Mouse (Mus musculus) CH12.LX (cell line): Measurements from ENCODE around the gene Gas1. TPM values are rescaled to one million over a fixed set of nuclear protein-coding genes. Genes with fewer than 3 reads are reported as not detected.

Source experiments
- DNase-seq: peaks from one replicate; pipeline ENCODE4 v3.0.0-alpha.2; 2013; ENCODE audit errors: extremely low read depth
- H3K27ac ChIP-seq: 2 replicates; pipeline ENCODE4 v1.5.1; 2012; ENCODE audit warnings: low read depth, mild to moderate bottlenecking, control low read depth, moderate library complexity; ENCODE audit not compliant: insufficient read depth
- H3K27me3 ChIP-seq: replicated peaks from 2 replicates; pipeline ENCODE3; 2012; ENCODE audit warnings: inconsistent platforms
- H3K36me3 ChIP-seq, 2 experiments: replicated peaks in 1 of 2; 2 replicates each; pipeline versions ENCODE3 to v1.6.1; 2012; ENCODE audit warnings: inconsistent platforms in 1 of 2, low read length in 1 of 2, mild to moderate bottlenecking in 1 of 2, mixed read lengths in 1 of 2, moderate library complexity in 1 of 2; ENCODE audit not compliant: control insufficient read depth in 1 of 2, insufficient read depth in 1 of 2
- H3K4me1 ChIP-seq, 2 experiments: 2 replicates each; pipeline ENCODE4 v1.6.1; 2012; ENCODE audit warnings: inconsistent platforms in 1 of 2, moderate library complexity in 1 of 2; ENCODE audit not compliant: insufficient read depth in 2 of 2, control insufficient read depth in 1 of 2
- H3K4me2 ChIP-seq: 2 replicates; pipeline ENCODE4 v1.6.1; 2012; ENCODE audit warnings: low read depth, mild to moderate bottlenecking, control low read depth; ENCODE audit not compliant: poor library complexity, insufficient read depth, severe bottlenecking
- H3K4me3 ChIP-seq, 3 experiments: fragments of 150-350 bp in 1 of 3; sonication (generic) in 1 of 3; replicated peaks in 1 of 3; 2 replicates each; pipeline versions ENCODE3 to v1.5.1; 2011 to 2012; ENCODE audit warnings: low read depth in 2 of 3, low read length in 2 of 3, mild to moderate bottlenecking in 2 of 3, moderate library complexity in 2 of 3, control low read depth in 1 of 3, improper control_type of control experiment in 1 of 3, inconsistent platforms in 1 of 3, mixed read lengths in 1 of 3; ENCODE audit not compliant: poor library complexity in 1 of 3
- H3K79me2 ChIP-seq: replicated peaks from 2 replicates; pipeline ENCODE4 v1.6.1; 2012; ENCODE audit warnings: mild to moderate bottlenecking, moderate library complexity; ENCODE audit not compliant: control insufficient read depth, poor library complexity, insufficient read depth, severe bottlenecking; ENCODE audit errors: extremely low read depth
- H3K9ac ChIP-seq: 2 replicates; pipeline ENCODE4 v1.6.1; 2012; ENCODE audit warnings: low read depth, mild to moderate bottlenecking, control low read depth, moderate library complexity; ENCODE audit not compliant: insufficient read depth
- H3K9me3 ChIP-seq: replicated peaks from 2 replicates; pipeline ENCODE3; 2012; ENCODE audit warnings: low read length, inconsistent platforms, mixed read lengths
- BHLHE40 ChIP-seq: IDR thresholded peaks from 2 replicates; pipeline ENCODE4 v1.6.1; 2011; ENCODE audit warnings: mild to moderate bottlenecking, low read depth, low read length, improper control_type of control experiment
- CHD1 ChIP-seq: IDR thresholded peaks from 2 replicates; pipeline ENCODE4 v1.6.1; 2012; ENCODE audit warnings: low read depth, low read length, improper control_type of control experiment, inconsistent platforms
- E2F4 ChIP-seq: IDR thresholded peaks from 2 replicates; pipeline ENCODE4 v1.6.1; 2011; ENCODE audit warnings: low read depth, low read length, improper control_type of control experiment; ENCODE audit not compliant: insufficient replicate concordance
- ELF1 ChIP-seq: IDR thresholded peaks from 2 replicates; pipeline ENCODE4 v1.6.1; 2014; ENCODE audit warnings: low read depth, mild to moderate bottlenecking, inconsistent platforms, low read length, improper control_type of control experiment
- JUN ChIP-seq: IDR thresholded peaks from 2 replicates; pipeline ENCODE4 v1.6.1; 2011; ENCODE audit warnings: low read depth, mild to moderate bottlenecking, low read length, improper control_type of control experiment, moderate library complexity; ENCODE audit not compliant: insufficient read depth
- JUND ChIP-seq: conservative IDR thresholded peaks from 2 replicates; pipeline ENCODE4 v1.6.1; 2011; ENCODE audit warnings: low read depth, low read length, improper control_type of control experiment
- KAT2A ChIP-seq: IDR thresholded peaks from 2 replicates; pipeline ENCODE4 v1.6.1; 2012; ENCODE audit warnings: low read length, improper control_type of control experiment, inconsistent platforms; ENCODE audit not compliant: insufficient replicate concordance
- MAX ChIP-seq: IDR thresholded peaks from 2 replicates; pipeline ENCODE4 v1.6.1; 2011; ENCODE audit warnings: low read length, improper control_type of control experiment
- MAZ ChIP-seq: IDR thresholded peaks from 2 replicates; pipeline ENCODE4 v1.6.1; 2012; ENCODE audit warnings: low read depth, mild to moderate bottlenecking, inconsistent platforms, low read length, improper control_type of control experiment, moderate library complexity
- MXI1 ChIP-seq: IDR thresholded peaks from 2 replicates; pipeline ENCODE4 v1.6.1; 2011; ENCODE audit warnings: mild to moderate bottlenecking, low read depth, low read length, improper control_type of control experiment
- MYC ChIP-seq: IDR thresholded peaks from 2 replicates; pipeline ENCODE4 v1.6.1; 2011; ENCODE audit warnings: low read depth, mild to moderate bottlenecking, improper control_type of control experiment, low read length
- NELFE ChIP-seq: IDR thresholded peaks from 2 replicates; pipeline ENCODE4 v1.6.1; 2011; ENCODE audit warnings: low read depth, low read length, improper control_type of control experiment
- NRF1 ChIP-seq: IDR thresholded peaks from 2 replicates; pipeline ENCODE4 v1.6.1; 2014; ENCODE audit warnings: low read depth, mild to moderate bottlenecking, inconsistent platforms, low read length, improper control_type of control experiment, moderate library complexity
- POLR2A ChIP-seq: IDR thresholded peaks from 2 replicates; pipeline ENCODE4 v1.6.1; 2011; ENCODE audit warnings: low read depth, mild to moderate bottlenecking, improper control_type of control experiment, low read length
- SMC3 ChIP-seq: IDR thresholded peaks from 2 replicates; pipeline ENCODE4 v1.6.1; 2011; ENCODE audit warnings: low read depth, low read length, improper control_type of control experiment
- TBP ChIP-seq: conservative IDR thresholded peaks from 2 replicates; pipeline ENCODE4 v1.6.1; 2011; ENCODE audit warnings: low read depth, low read length, improper control_type of control experiment
- TCF12 ChIP-seq: IDR thresholded peaks from 2 replicates; pipeline ENCODE4 v1.6.1; 2014; ENCODE audit warnings: low read depth, mild to moderate bottlenecking, inconsistent platforms, low read length, improper control_type of control experiment
- USF1 ChIP-seq: IDR thresholded peaks from 2 replicates; pipeline ENCODE4 v1.6.1; 2014; ENCODE audit warnings: low read depth, mild to moderate bottlenecking, inconsistent platforms, low read length, improper control_type of control experiment
- USF2 ChIP-seq: conservative IDR thresholded peaks from 2 replicates; pipeline ENCODE4 v1.6.1; 2011; ENCODE audit warnings: low read depth, low read length, improper control_type of control experiment
- ZC3H11A ChIP-seq: IDR thresholded peaks from 2 replicates; pipeline ENCODE4 v1.6.1; 2012; ENCODE audit warnings: low read depth, mild to moderate bottlenecking, inconsistent platforms, low read length, improper control_type of control experiment
- ZKSCAN1 ChIP-seq: IDR thresholded peaks from 2 replicates; pipeline ENCODE4 v1.6.1; 2012; ENCODE audit warnings: low read depth, inconsistent platforms, low read length, improper control_type of control experiment, borderline replicate concordance
- ZNF384 ChIP-seq: IDR thresholded peaks from 2 replicates; pipeline ENCODE4 v1.6.1; 2012; ENCODE audit warnings: low read depth, low read length, improper control_type of control experiment, inconsistent platforms
- dilution Hi-C: fragments of 300-500 bp; cut with MboI; formaldehyde crosslinking; loops from 2 replicates; pipeline ENCODE4 v1.14.3; 2020; ENCODE audit warnings: low sequenced_read_pairs; ENCODE audit not compliant: extremely low pct_unique_long_range_greater_than_20kb, extremely low pct_ligation_motif_present
- in situ Hi-C: fragments of 300-500 bp; cut with MboI; formaldehyde crosslinking; loops from 3 replicates; pipeline ENCODE4 v1.14.3; 2019; ENCODE audit warnings: low sequenced_read_pairs, low pct_ligation_motif_present, low pct_unique_long_range_greater_than_20kb, mixed read lengths
- polyA plus RNA-seq: library from polyadenylated mRNA; unstranded; fragments of >175 nt; gene quantifications from 2 replicates; pipeline ENCODE4 v1.2.1, GENCODE M21; 2012; ENCODE audit warnings: low read depth; ENCODE audit not compliant: insufficient read length
- total RNA-seq, 2 experiments: library from RNA; depleted of rRNA; stranded (reverse); fragments of 300-350 nt in 1 of 2; fragments of >200 nt in 1 of 2; gene quantifications; 2 replicates each; pipeline ENCODE4 v1.2.3; 2012 to 2014

Gas1 gene
- total and polyA plus RNA-seq, 3 experiments, result not detected

- in situ Hi-C loops (no loop called here), dilution Hi-C loops (no loop called here)
- Histone ChIP-seq H3K27ac (no peak overlapping the region), H3K9ac (no peak overlapping the region), H3K9me3 (peaks cover 61% of the 10 kb centered on the region), H3K27me3 (no peaks in the 10 kb centered on the region), H3K79me2 (no peaks in the 10 kb centered on the region), H3K4me1 (no peaks in the 10 kb centered on the region), H3K36me3 (no peaks in the 10 kb centered on the region), H3K4me3 (no peak overlapping the region), H3K4me2 (no peak overlapping the region)
- TF ChIP-seq SMC3 (no peak), MAZ (no peak), BHLHE40 (no peak), CHD1 (no peak), POLR2A (no peak), MXI1 (no peak), TBP (no peak), ZNF384 (no peak), NELFE (no peak), MYC (no peak), TCF12 (no peak), NRF1 (no peak), ZKSCAN1 (no peak), KAT2A (no peak), ZC3H11A (no peak), JUN (no peak), USF1 (no peak), MAX (no peak), ELF1 (no peak), JUND (no peak)
- DNase-seq, result no peak
Measured at GRCm38 (mm10) chr13:60187276-60187675, 10.1 kb upstream of the Gas1 start.

DNA sequence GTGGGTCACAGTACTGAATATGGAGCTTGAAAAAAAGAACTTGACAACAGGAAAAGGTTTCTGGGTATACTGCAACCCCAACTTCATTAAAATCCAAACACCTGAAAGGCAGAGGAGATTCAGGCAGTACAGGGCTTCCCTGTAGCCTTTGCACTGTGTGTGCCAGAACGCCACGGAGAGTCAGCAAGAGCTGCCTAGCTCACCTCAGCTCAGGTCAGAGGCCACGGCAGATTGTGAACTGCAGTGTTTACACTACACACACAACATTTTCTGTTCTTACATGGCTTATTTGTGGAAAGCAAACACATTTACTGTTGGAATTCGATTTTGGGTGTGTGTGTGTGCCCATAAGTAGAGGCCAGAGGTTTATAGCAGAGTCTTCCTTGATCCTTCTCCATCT is 5.2 kb upstream of the Gas1 start:
- H3K4me3 ChIP-seq, result no peak overlapping the region
- no peaks in the 10 kb centered on the region for H3K4me1 ChIP-seq
- no peaks in the 10 kb centered on the region for H3K27me3 ChIP-seq
- H3K9ac ChIP-seq, result no peak overlapping the region
- DNase-seq, result no peak
- H3K9me3 ChIP-seq, result peaks cover 60% of the 10 kb centered on the region
- no peaks in the 10 kb centered on the region for H3K36me3 ChIP-seq
- in situ Hi-C loops, result no loop called here
- no peak overlapping the region for H3K4me2 ChIP-seq
- H3K27ac ChIP-seq, result no peak overlapping the region
- no peak for TF ChIP-seq USF2
- TF ChIP-seq MAX, result no peak
- no peak for TF ChIP-seq NELFE
- TF ChIP-seq E2F4, result no peak
- no peak for TF ChIP-seq MXI1
- no peaks in the 10 kb centered on the region for H3K79me2 ChIP-seq
- dilution Hi-C loops, result no loop called here
